Mouse (Mus musculus): ENCODE measurements at regions not wholly inside any gene's neighbourhood (a gene's known extent, or its start where the extent isn't known, plus 50 kb on each side); places are given as distances from the start of the nearest gene placed in this dataset.

DNA sequence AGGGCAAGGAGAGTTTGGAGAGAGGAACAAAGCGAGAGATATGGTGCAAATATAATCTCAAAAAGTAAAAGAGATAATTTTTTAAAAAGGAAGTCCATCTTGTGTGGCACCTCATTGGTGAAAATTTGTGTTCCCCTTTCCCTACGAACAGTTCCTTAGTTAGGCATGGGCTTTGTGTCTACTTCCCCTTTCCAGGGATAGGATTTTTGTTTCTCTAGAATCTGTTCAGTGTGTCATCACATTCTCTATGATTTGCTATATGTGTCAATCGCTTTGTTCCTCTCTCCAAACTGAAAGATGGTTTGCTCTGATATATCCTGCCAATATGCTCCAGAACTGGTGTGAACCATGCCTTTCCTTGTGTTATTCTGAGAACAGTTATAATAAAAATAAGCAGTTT is 75.4 kb upstream of the Vgll3 start:
- TF ChIP-seq GATA4 (IDR thresholded peaks at IDR 0.05; ENCODE audit: insufficient replicate concordance, low read length), result no peak

DNA sequence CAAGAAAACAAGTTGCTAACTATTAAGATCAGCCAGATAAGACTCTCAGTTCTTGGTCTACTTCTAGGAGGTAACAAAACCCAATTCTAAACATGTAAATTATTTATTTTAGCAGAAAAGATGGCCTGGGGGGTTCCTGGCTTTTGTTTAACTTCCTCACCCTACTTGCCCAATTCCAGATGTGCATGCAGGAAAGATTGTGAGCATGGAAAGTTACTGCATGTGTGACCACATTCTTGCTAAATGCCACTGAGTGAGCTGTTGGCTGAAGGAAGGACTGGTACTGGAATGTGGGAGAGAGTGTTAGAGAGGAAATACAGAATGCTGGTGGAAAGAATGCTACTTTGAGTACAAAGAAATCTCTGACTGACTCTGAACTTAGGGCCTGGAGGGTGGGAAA is 72.1 kb upstream of the Vgll3 start:
- TF ChIP-seq GATA4 (IDR thresholded peaks at IDR 0.05; ENCODE audit: insufficient replicate concordance, low read length), result no peak

DNA sequence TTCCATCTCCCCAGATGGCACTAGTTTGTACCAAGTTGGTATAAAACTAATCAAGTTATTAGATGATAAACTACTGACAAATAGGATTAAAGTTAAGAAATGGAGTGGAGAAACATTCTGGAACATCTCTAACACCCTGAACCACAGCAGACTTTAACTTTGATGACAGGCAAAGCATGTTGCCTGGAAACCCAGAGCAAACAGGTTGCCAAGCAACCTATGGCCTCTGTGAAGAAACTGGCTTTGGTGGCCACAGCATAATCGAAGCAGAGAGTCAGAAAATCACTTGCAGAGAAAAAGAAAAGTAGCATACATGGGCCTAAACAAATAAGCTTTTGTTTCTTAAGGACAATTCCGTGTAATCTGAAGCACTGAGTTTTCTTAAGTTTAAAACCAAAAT is 59.4 kb upstream of the Vgll3 start:
- no peak for TF ChIP-seq GATA4 (IDR thresholded peaks at IDR 0.05; ENCODE audit: insufficient replicate concordance, low read length)

All from liver, adult (tissue).